Mouse (Mus musculus) ES-E14 (cell line): Measurements from ENCODE around the gene Cd209e. TPM values are rescaled to one million over a fixed set of nuclear protein-coding genes. Genes with fewer than 3 reads are reported as not detected.
"Not testable (repeated sequence)": the region's sequence is repeated elsewhere in the genome, so short reads cannot be mapped to it uniquely, and the experiment has no call there.

Source experiments
- DNase-seq: peaks from one replicate; pipeline ENCODE4 v3.0.0-alpha.2; 2013; ENCODE audit warnings: low read depth, low spot score
- H3K27ac ChIP-seq: 2 replicates; pipeline ENCODE4 v1.5.1; 2012; ENCODE audit warnings: low read depth, mild to moderate bottlenecking, low read length, moderate library complexity, mixed read lengths; ENCODE audit not compliant: poor library complexity, insufficient read depth, severe bottlenecking
- H3K36me3 ChIP-seq: 2 replicates; pipeline ENCODE4 v1.6.1; 2012; ENCODE audit warnings: mild to moderate bottlenecking, low read length, moderate library complexity, mixed read lengths; ENCODE audit not compliant: control insufficient read depth, poor library complexity, insufficient read depth, severe bottlenecking
- H3K4me1 ChIP-seq, 2 experiments: fragments of 150-350 bp in 1 of 2; sonication (generic) in 1 of 2; 2 replicates each; pipeline ENCODE4 v1.6.1; 2012; ENCODE audit warnings: low read length in 2 of 2, mild to moderate bottlenecking in 1 of 2, mixed read lengths in 1 of 2; ENCODE audit not compliant: control insufficient read depth in 2 of 2, insufficient read depth in 2 of 2, poor library complexity in 1 of 2
- H3K4me3 ChIP-seq, 2 experiments: fragments of 150-350 bp in 1 of 2; sonication (generic) in 1 of 2; 2 replicates each; pipeline ENCODE4 v1.5.1; 2012; ENCODE audit warnings: low read length in 2 of 2, low read depth in 1 of 2, mild to moderate bottlenecking in 1 of 2, mixed read lengths in 1 of 2; ENCODE audit not compliant: insufficient read depth in 1 of 2, poor library complexity in 1 of 2, severe bottlenecking in 1 of 2
- H3K9ac ChIP-seq: 2 replicates; pipeline ENCODE4 v1.6.1; 2012; ENCODE audit warnings: low read depth, mild to moderate bottlenecking, low read length, mixed read lengths; ENCODE audit not compliant: poor library complexity, insufficient read depth, severe bottlenecking
- H3K9me3 ChIP-seq: fragments of 150-350 bp; sonication (generic); 2 replicates; pipeline ENCODE4 v1.6.1; 2012; ENCODE audit warnings: low read depth, mild to moderate bottlenecking, low read length; ENCODE audit not compliant: control insufficient read depth, insufficient read depth
- CHD2 ChIP-seq: IDR thresholded peaks from 2 replicates; pipeline ENCODE4 v1.6.1; 2014; ENCODE audit warnings: mild to moderate bottlenecking, low read depth, low read length, inconsistent platforms
- HCFC1 ChIP-seq: IDR thresholded peaks from 2 replicates; pipeline ENCODE4 v1.6.1; 2012; ENCODE audit warnings: low read length, inconsistent platforms, borderline replicate concordance; ENCODE audit not compliant: insufficient read depth
- MAFK ChIP-seq: IDR thresholded peaks from 2 replicates; pipeline ENCODE4 v1.6.1; 2014; ENCODE audit warnings: mild to moderate bottlenecking, low read depth, low read length, inconsistent platforms; ENCODE audit not compliant: insufficient read depth
- ZC3H11A ChIP-seq: IDR thresholded peaks from 2 replicates; pipeline ENCODE4 v1.6.1; 2012; ENCODE audit warnings: low read depth, mild to moderate bottlenecking, inconsistent platforms, low read length, borderline replicate concordance
- ZNF384 ChIP-seq: IDR thresholded peaks from 2 replicates; pipeline ENCODE4 v1.6.1; 2012; ENCODE audit warnings: low read depth, low read length, inconsistent platforms
- in situ Hi-C, 2 experiments: fragments of 600-800 bp; cut with MboI; formaldehyde crosslinking; loops; one replicate each; pipeline ENCODE4 v1.15.1; 2025; ENCODE audit warnings: low sequenced_read_pairs in 2 of 2, inconsistent platforms in 1 of 2; ENCODE audit not compliant: unreplicated experiment in 2 of 2
- total RNA-seq: library from RNA; depleted of rRNA; stranded (reverse); fragments of 300-350 nt; gene quantifications from 2 replicates; pipeline ENCODE4 v1.2.3, GENCODE M21; 2012; rRNA removed

Cd209e gene
- 0.13 TPM in 1 of 2 replicates, not detected in the other for total RNA-seq

DNA sequence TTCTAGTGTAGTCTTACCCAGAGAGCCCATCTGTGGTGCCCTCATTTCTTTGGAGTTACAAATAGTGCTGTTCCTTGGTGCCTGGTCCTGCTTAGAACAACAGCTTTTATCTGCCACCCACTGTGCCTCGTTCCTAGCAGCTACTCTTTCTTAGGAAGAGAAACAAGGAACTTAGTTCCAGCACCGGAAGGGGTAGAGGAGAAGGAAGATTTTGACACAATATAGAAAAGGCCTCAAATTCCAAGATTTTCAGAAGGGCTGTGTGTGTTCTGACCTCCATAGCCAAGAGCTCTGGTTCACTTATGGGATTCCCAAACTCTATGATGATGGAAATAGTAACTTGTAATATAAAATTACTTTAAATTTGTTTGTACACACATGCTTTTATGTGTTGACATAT lies at the start of gene Cd209e:
TSS of gene Cd209e (minus strand) at position 101 of the 400 bp plus-strand sequence.
- TF ChIP-seq ZC3H11A (no peak), CHD2 (no peak), ZNF384 (no peak), HCFC1 (no peak), MAFK (no peak)
- in situ Hi-C loops: no loop called here

DNA sequence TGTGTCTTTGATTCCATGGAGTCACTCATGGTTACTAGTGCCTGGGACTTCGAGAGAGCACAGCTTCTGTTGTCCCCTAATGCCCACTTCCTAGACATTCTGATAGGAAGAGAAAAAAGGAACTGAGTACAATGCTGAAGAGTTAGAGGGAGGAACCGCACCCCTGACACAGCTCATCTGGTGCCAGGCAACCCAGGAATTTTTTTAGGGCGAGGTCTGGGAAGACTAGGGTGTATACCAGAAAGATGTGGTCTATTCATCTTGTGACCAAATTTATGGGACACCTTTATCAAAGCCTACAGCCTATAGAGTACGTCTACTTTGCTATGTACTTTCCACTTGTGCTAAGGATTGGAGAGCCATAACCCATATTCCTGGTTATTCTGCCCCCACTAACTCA lies 24.3 kb upstream of the Cd209e start, which contains the start of gene Cd209d:
TSS of gene Cd209d (minus strand) at position 101 of the 400 bp plus-strand sequence.
- no peaks in the 10 kb centered on the region for H3K36me3 ChIP-seq
- H3K9me3 ChIP-seq: no peaks in the 10 kb centered on the region
- in situ Hi-C loops: no loop called here
- H3K9ac ChIP-seq: no peak within 1 kb of the TSS
- DNase-seq: no peak
- H3K4me3 ChIP-seq: no peak within 1 kb of the TSS
- TF ChIP-seq MAFK (no peak), CHD2 (no peak), HCFC1 (no peak), ZC3H11A (no peak), ZNF384 (no peak)
- no peaks in the 10 kb centered on the region for H3K4me1 ChIP-seq
- H3K27ac ChIP-seq: no peak within 1 kb of the TSS

More for the DNA sequence above, at the start of gene Cd209e:
- Histone ChIP-seq H3K4me1 (no peaks in the 10 kb centered on the region), H3K36me3 (no peaks in the 10 kb centered on the region), H3K9me3 (no peaks in the 10 kb centered on the region), H3K4me3 (no peak within 1 kb of the TSS), H3K27ac (no peak within 1 kb of the TSS), H3K9ac (no peak within 1 kb of the TSS)
- DNase-seq: no peak

DNA sequence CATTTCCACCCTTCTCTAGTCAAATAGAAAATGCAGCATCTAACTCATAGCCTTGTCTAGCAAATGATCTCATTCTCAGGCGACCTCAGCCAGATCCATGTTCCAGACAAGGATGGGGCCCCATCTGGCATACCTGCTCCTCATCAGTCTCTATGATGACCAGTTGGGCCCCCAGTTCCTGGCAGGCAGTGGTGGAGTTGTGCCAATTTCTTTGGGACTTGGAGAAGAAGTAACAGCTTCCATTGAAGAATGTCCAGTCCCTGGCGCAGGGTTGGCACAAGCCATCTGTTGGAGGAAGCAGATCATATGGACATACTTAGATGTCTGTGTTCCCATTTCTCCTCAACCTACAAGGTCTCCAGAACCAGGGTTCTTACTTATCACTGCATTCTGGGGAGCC lies 22.0 kb upstream of the Cd209e start:
- Histone ChIP-seq H3K9me3 (no peaks in the 10 kb centered on the region), H3K4me1 (no peaks in the 10 kb centered on the region), H3K4me3 (no peak overlapping the region), H3K27ac (no peak overlapping the region), H3K36me3 (no peaks in the 10 kb centered on the region), H3K9ac (no peak overlapping the region)
- in situ Hi-C loops: no loop called here
- TF ChIP-seq CHD2 (no peak), HCFC1 (no peak)
- no peak for DNase-seq

DNA sequence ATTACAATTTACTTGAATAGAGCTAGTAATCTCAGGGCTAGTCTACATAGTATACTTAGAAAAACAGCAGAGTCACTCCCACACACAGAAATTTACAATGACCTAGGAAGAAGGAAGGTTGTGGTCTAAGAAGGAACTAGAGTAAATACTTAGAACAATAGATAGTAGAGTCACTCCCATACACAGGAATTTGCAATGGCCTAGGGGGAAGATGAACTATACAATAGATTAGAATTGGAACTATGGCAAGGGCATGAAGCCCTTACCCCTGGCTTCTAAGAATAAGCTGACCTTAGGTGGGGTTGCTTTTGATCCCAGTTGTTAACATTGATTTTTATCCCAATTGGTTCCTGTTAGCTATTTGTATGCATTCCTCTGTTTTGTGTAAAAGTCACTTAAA lies 8.6 kb upstream of the Cd209e start:
- H3K4me1 ChIP-seq, in situ Hi-C loops, H3K36me3 ChIP-seq, H3K9me3 ChIP-seq, H3K27ac ChIP-seq, DNase-seq, H3K9ac ChIP-seq, H3K4me3 ChIP-seq: not testable (repeated sequence)
- TF ChIP-seq MAFK: 0 out of 2 replicates have a peak, but pooled peaks have one; percentile 26

DNA sequence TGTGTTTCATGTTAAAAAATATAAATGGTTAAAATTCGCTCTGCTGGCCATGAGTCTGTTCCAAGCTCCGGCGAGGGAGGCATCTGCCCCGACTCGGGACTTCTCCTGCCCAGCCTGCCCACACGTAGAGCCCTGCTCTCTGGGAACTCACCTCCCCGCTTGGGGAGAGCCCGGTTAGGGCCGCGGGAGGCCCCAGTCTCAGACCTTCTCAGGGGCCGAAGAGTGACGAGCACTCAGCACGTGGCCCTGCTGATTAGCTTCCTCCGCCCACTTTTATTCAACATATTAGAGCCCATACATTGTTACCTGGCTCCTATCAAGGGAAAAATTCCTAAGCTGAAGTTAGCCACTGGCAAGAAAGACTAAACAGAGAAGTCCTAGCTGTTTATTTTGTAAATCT lies 51.0 kb downstream of the Cd209e start:
- in situ Hi-C loops: no loop called here
- no peaks in the 10 kb centered on the region for H3K36me3 ChIP-seq
- no peak overlapping the region for H3K9ac ChIP-seq
- H3K4me1 ChIP-seq: no peaks in the 10 kb centered on the region
- TF ChIP-seq ZNF384: no peak
- no peak for TF ChIP-seq MAFK
- TF ChIP-seq ZC3H11A: no peak
- no peak for TF ChIP-seq CHD2
- TF ChIP-seq HCFC1: no peak
- H3K9me3 ChIP-seq: no peaks in the 10 kb centered on the region
- DNase-seq: peak; percentile 36
- no peak overlapping the region for H3K4me3 ChIP-seq
- H3K27ac ChIP-seq: no peak overlapping the region

Other genes with a start within 250 kb of the Cd209e start
- 76.0 and 78.9 TPM in 2 replicates for gene Xab2, start 233.0 kb downstream of the Cd209e start, total RNA-seq
- 97.6 and 110 TPM in 2 replicates for gene Pet100, start 232.8 kb downstream of the Cd209e start, total RNA-seq
- gene Pcp2, start 228.8 kb downstream of the Cd209e start, total RNA-seq: 0.79 and 0.89 TPM in 2 replicates
- gene Stxbp2, start 223.4 kb downstream of the Cd209e start, total RNA-seq: 38.5 and 50.5 TPM in 2 replicates
- gene Retn, start 198.5 kb downstream of the Cd209e start, total RNA-seq: 0.45 and 0.74 TPM in 2 replicates
- gene Mcemp1, start 188.6 kb downstream of the Cd209e start, total RNA-seq: 0.22 and 0.32 TPM in 2 replicates
- gene Fcor, start 181.9 kb downstream of the Cd209e start, total RNA-seq: 11.6 TPM in 2 replicates
- 20.4 and 29.0 TPM in 2 replicates for gene Trappc5, start 178.0 kb downstream of the Cd209e start, total RNA-seq
- gene Fcer2a, start 160.1 kb downstream of the Cd209e start, total RNA-seq: 0.16 and 0.18 TPM in 2 replicates
- gene Clec4g, start 133.7 kb downstream of the Cd209e start, total RNA-seq: not detected in 2 replicates
- not detected in 2 replicates for gene Cd209a, start 105.3 kb downstream of the Cd209e start, total RNA-seq
- not detected in 2 replicates for gene Cd209d, start 24.2 kb upstream of the Cd209e start, total RNA-seq
- not detected in 2 replicates for gene Cd209b, start 72.5 kb upstream of the Cd209e start, total RNA-seq
- 0.74 and 1.7 TPM in 2 replicates for gene Cd209c, start 100.4 kb upstream of the Cd209e start, total RNA-seq